Mouse (Mus musculus): ENCODE measurements around the gene Sobp. TPM values are rescaled to one million over a fixed set of nuclear protein-coding genes. Genes with fewer than 3 reads are reported as not detected.

Gene Sobp
- polyA plus RNA-seq, 1 experiment from 2014 or later: 11.1 TPM

GRCm38 (mm10) chr10:43006534-43006933 is 167.8 kb downstream of the Sobp start:
- Histone ChIP-seq H3K9ac (ENCODE audit: low read depth, low read length) (no peak overlapping the region), H3K4me3 (ENCODE audit: low read depth, low read length) (no peak overlapping the region), H3K27ac (ENCODE audit: low read depth, low read length) (no peak overlapping the region), H3K4me1 (replicated peaks; ENCODE audit: control insufficient read depth, insufficient read depth, low read length) (peaks cover 8% of the 10 kb centered on the region), H3K4me2 (replicated peaks; ENCODE audit: low read depth, low read length) (no peak overlapping the region), H3K36me3 (ENCODE audit: control insufficient read depth, insufficient read depth, low read length) (no peaks in the 10 kb centered on the region), H3K9me3 (ENCODE audit: control insufficient read depth, low read length) (no peaks in the 10 kb centered on the region), H3K27me3 (ENCODE audit: control insufficient read depth, insufficient read depth, low read length) (no peaks in the 10 kb centered on the region)
- DNase-seq (ENCODE audit: low spot score) (no peak), ATAC-seq (ENCODE audit: low FRiP score) (no peak)
- WGBS: 92% methylated on average over 4 of the region's 4 CpGs

DNA sequence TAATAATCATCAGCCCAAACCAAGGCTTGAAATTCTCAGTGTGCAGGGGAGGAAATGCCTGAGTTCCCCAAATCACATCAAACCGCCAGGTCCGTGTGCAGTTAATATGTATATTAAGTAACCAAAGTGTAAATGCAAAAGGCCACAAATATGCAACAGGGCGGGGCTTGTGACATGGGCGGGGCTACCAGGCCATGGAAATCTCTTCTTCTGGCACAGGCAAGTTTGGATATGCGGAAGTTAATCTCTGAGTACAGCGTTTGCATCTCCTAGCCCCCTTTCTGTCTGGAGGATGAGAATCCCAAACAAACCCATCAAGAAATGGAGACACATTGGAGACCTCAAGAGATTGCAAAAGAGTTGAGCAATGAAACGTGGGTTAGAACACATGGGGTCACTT is 168.7 kb downstream of the Sobp start:
- H3K27me3 ChIP-seq (ENCODE audit: control insufficient read depth, insufficient read depth, low read length): no peaks in the 10 kb centered on the region
- no peak overlapping the region for H3K4me3 ChIP-seq (ENCODE audit: low read depth, low read length)
- ATAC-seq (ENCODE audit: low FRiP score) (no peak), DNase-seq (ENCODE audit: low spot score) (no peak)
- no peaks in the 10 kb centered on the region for H3K36me3 ChIP-seq (ENCODE audit: control insufficient read depth, insufficient read depth, low read length)
- H3K4me2 ChIP-seq (replicated peaks; ENCODE audit: low read depth, low read length): no peak overlapping the region
- no peaks in the 10 kb centered on the region for H3K9me3 ChIP-seq (ENCODE audit: control insufficient read depth, low read length)
- no peak overlapping the region for H3K27ac ChIP-seq (ENCODE audit: low read depth, low read length)
- H3K9ac ChIP-seq (ENCODE audit: low read depth, low read length): no peak overlapping the region
- WGBS: 83% methylated on average over 7 of the region's 7 CpGs
- H3K4me1 ChIP-seq (replicated peaks; ENCODE audit: control insufficient read depth, insufficient read depth, low read length): peaks cover 8% of the 10 kb centered on the region

GRCm38 (mm10) chr10:43005031-43005430 is 169.3 kb downstream of the Sobp start:
- H3K27ac ChIP-seq (ENCODE audit: low read depth, low read length): no peak overlapping the region
- H3K4me1 ChIP-seq (replicated peaks; ENCODE audit: control insufficient read depth, insufficient read depth, low read length): peaks cover 8% of the 10 kb centered on the region
- no peaks in the 10 kb centered on the region for H3K27me3 ChIP-seq (ENCODE audit: control insufficient read depth, insufficient read depth, low read length)
- no peak overlapping the region for H3K4me2 ChIP-seq (replicated peaks; ENCODE audit: low read depth, low read length)
- WGBS: 90% methylated on average over 4 of the region's 4 CpGs
- no peak for DNase-seq (ENCODE audit: low spot score)
- no peak overlapping the region for H3K9ac ChIP-seq (ENCODE audit: low read depth, low read length)
- no peak for ATAC-seq (ENCODE audit: low FRiP score)
- no peaks in the 10 kb centered on the region for H3K9me3 ChIP-seq (ENCODE audit: control insufficient read depth, low read length)
- H3K4me3 ChIP-seq (ENCODE audit: low read depth, low read length): no peak overlapping the region
- no peaks in the 10 kb centered on the region for H3K36me3 ChIP-seq (ENCODE audit: control insufficient read depth, insufficient read depth, low read length)

- H3K4me2 ChIP-seq (replicated peaks; ENCODE audit: low read depth, low read length): no peak overlapping the region
- DNase-seq (ENCODE audit: low spot score): no peak
- H3K36me3 ChIP-seq (ENCODE audit: control insufficient read depth, insufficient read depth, low read length): no peaks in the 10 kb centered on the region
- no peak overlapping the region for H3K27ac ChIP-seq (ENCODE audit: low read depth, low read length)
- H3K4me1 ChIP-seq (replicated peaks; ENCODE audit: control insufficient read depth, insufficient read depth, low read length): peaks cover 8% of the 10 kb centered on the region
- 89% methylated on average over 16 of the region's 16 CpGs for WGBS
- H3K4me3 ChIP-seq (ENCODE audit: low read depth, low read length): no peak overlapping the region
- H3K27me3 ChIP-seq (ENCODE audit: control insufficient read depth, insufficient read depth, low read length): no peaks in the 10 kb centered on the region
- no peak for ATAC-seq (ENCODE audit: low FRiP score)
- H3K9ac ChIP-seq (ENCODE audit: low read depth, low read length): no peak overlapping the region
- no peaks in the 10 kb centered on the region for H3K9me3 ChIP-seq (ENCODE audit: control insufficient read depth, low read length)
Measured at GRCm38 (mm10) chr10:43004174-43004734, 170.1 kb downstream of the Sobp start.

GRCm38 (mm10) chr10:43003466-43003757 is 170.9 kb downstream of the Sobp start:
- Histone ChIP-seq H3K4me3 (ENCODE audit: low read depth, low read length) (no peak overlapping the region), H3K9ac (ENCODE audit: low read depth, low read length) (no peak overlapping the region), H3K27ac (ENCODE audit: low read depth, low read length) (no peak overlapping the region), H3K36me3 (ENCODE audit: control insufficient read depth, insufficient read depth, low read length) (no peaks in the 10 kb centered on the region), H3K4me1 (replicated peaks; ENCODE audit: control insufficient read depth, insufficient read depth, low read length) (peaks cover 8% of the 10 kb centered on the region), H3K27me3 (ENCODE audit: control insufficient read depth, insufficient read depth, low read length) (no peaks in the 10 kb centered on the region), H3K9me3 (ENCODE audit: control insufficient read depth, low read length) (no peaks in the 10 kb centered on the region), H3K4me2 (replicated peaks; ENCODE audit: low read depth, low read length) (no peak overlapping the region)
- DNase-seq (ENCODE audit: low spot score): no peak
- no peak for ATAC-seq (ENCODE audit: low FRiP score)
- 39% methylated on average over 5 of the region's 5 CpGs for WGBS

- H3K4me2 ChIP-seq (replicated peaks; ENCODE audit: low read depth, low read length): peak overlapping the region; percentile 45
- peaks cover 8% of the 10 kb centered on the region for H3K4me1 ChIP-seq (replicated peaks; ENCODE audit: control insufficient read depth, insufficient read depth, low read length)
- H3K27ac ChIP-seq (ENCODE audit: low read depth, low read length): no peak overlapping the region
- H3K4me3 ChIP-seq (ENCODE audit: low read depth, low read length): peak overlapping the region; percentile 17; the same call in 1 of the 2 replicates
- H3K9me3 ChIP-seq (ENCODE audit: control insufficient read depth, low read length): no peaks in the 10 kb centered on the region
- no peak for ATAC-seq (ENCODE audit: low FRiP score)
- WGBS: 6% methylated on average over 25 of the region's 25 CpGs
- no peaks in the 10 kb centered on the region for H3K36me3 ChIP-seq (ENCODE audit: control insufficient read depth, insufficient read depth, low read length)
- DNase-seq (ENCODE audit: low spot score): no peak
- no peak overlapping the region for H3K9ac ChIP-seq (ENCODE audit: low read depth, low read length)
- H3K27me3 ChIP-seq (ENCODE audit: control insufficient read depth, insufficient read depth, low read length): no peaks in the 10 kb centered on the region
Measured at GRCm38 (mm10) chr10:43002721-43003465, 171.4 kb downstream of the Sobp start.

DNA sequence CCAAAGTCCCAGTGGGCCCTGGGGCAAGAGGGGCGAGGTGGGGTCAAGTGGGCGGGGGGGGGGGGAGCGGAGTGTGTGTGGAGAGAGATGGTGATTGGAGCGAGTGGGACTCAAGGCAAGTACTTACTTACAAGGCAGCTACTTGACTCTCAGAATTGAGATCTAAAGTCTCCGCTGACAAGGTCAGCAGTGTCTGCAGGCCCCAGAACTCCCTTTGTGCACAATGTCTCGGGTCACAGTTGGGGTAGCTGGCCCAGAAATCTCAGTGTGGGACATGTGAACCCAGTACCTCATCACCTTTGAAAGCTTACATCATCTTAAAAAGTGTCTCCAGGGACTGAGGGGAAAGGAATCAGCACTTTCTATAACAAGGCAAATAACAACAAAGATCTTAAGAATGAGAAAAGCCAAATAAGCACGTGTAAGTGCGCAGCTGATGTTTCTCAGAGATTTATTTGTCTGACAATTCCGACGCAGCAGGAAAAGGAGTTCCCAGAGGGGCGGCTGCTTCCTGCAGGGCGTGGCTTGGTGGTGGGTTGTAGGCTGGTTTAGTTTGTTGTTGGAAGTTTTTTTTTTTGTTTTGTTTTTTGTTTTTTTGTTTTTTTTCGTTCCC is 172.2 kb downstream of the Sobp start:
- Histone ChIP-seq H3K9ac (ENCODE audit: low read depth, low read length) (no peak overlapping the region), H3K36me3 (ENCODE audit: control insufficient read depth, insufficient read depth, low read length) (no peaks in the 10 kb centered on the region), H3K4me1 (replicated peaks; ENCODE audit: control insufficient read depth, insufficient read depth, low read length) (peaks cover 8% of the 10 kb centered on the region), H3K27me3 (ENCODE audit: control insufficient read depth, insufficient read depth, low read length) (no peaks in the 10 kb centered on the region), H3K27ac (ENCODE audit: low read depth, low read length) (no peak overlapping the region), H3K4me3 (ENCODE audit: low read depth, low read length) (no peak overlapping the region), H3K9me3 (ENCODE audit: control insufficient read depth, low read length) (no peaks in the 10 kb centered on the region), H3K4me2 (replicated peaks; ENCODE audit: low read depth, low read length) (peak overlapping the region; percentile 45)
- under 1% methylated on average over 13 of the region's 13 CpGs for WGBS
- ATAC-seq (ENCODE audit: low FRiP score) (no peak), DNase-seq (ENCODE audit: low spot score) (no peak)

- Histone ChIP-seq H3K27ac (ENCODE audit: low read depth, low read length) (no peak overlapping the region), H3K36me3 (ENCODE audit: control insufficient read depth, insufficient read depth, low read length) (no peaks in the 10 kb centered on the region), H3K4me1 (replicated peaks; ENCODE audit: control insufficient read depth, insufficient read depth, low read length) (peaks cover 8% of the 10 kb centered on the region), H3K9me3 (ENCODE audit: control insufficient read depth, low read length) (no peaks in the 10 kb centered on the region), H3K27me3 (ENCODE audit: control insufficient read depth, insufficient read depth, low read length) (no peaks in the 10 kb centered on the region), H3K4me3 (ENCODE audit: low read depth, low read length) (no peak overlapping the region), H3K9ac (ENCODE audit: low read depth, low read length) (no peak overlapping the region), H3K4me2 (replicated peaks; ENCODE audit: low read depth, low read length) (no peak overlapping the region)
- WGBS: 56% methylated on average over 3 of the region's 3 CpGs
- DNase-seq (ENCODE audit: low spot score) (no peak), ATAC-seq (ENCODE audit: low FRiP score) (no peak)
Measured at GRCm38 (mm10) chr10:43001433-43001832, 172.9 kb downstream of the Sobp start.

DNA sequence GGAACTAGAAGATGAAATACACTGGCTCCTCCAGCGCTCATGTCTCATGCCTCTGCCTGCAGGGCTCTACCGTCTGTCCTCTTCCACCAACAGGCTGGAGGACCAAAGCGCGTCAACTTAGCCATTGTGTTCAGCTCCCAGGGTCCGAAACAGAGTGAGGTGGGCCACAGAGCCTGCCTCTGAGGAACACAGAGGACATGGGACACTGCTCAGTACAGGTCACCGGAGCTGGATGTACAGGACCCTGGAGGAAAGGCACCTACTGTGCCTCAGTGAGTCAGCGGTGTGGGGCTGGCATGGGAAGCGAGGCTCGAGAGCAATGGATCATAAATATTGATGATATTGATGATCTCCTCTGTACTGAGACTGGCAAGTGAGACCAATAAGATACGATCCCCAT is 175.0 kb downstream of the Sobp start:
- DNase-seq (ENCODE audit: low spot score) (no peak), ATAC-seq (ENCODE audit: low FRiP score) (no peak)
- no peaks in the 10 kb centered on the region for H3K9me3 ChIP-seq (ENCODE audit: control insufficient read depth, low read length)
- H3K4me3 ChIP-seq (ENCODE audit: low read depth, low read length): no peak overlapping the region
- no peak overlapping the region for H3K9ac ChIP-seq (ENCODE audit: low read depth, low read length)
- no peak overlapping the region for H3K4me2 ChIP-seq (replicated peaks; ENCODE audit: low read depth, low read length)
- no peak overlapping the region for H3K27ac ChIP-seq (ENCODE audit: low read depth, low read length)
- H3K4me1 ChIP-seq (replicated peaks; ENCODE audit: control insufficient read depth, insufficient read depth, low read length): peaks cover 13% of the 10 kb centered on the region
- no peaks in the 10 kb centered on the region for H3K27me3 ChIP-seq (ENCODE audit: control insufficient read depth, insufficient read depth, low read length)
- WGBS: 91% methylated on average over 10 of the region's 10 CpGs
- no peaks in the 10 kb centered on the region for H3K36me3 ChIP-seq (ENCODE audit: control insufficient read depth, insufficient read depth, low read length)

All from hindbrain, embryonic 11.5 days (tissue).